Mouse (Mus musculus) MEL (cell line): Measurements from ENCODE around the gene Hs3st1. TPM values are rescaled to one million over a fixed set of nuclear protein-coding genes. Genes with fewer than 3 reads are reported as not detected.

Source experiments
- DNase-seq: peaks from one replicate; pipeline ENCODE4 v3.0.0; 2011; ENCODE audit warnings: low read depth, low spot score
- H3K27ac ChIP-seq: 2 replicates; pipeline ENCODE4 v1.5.1; 2012; ENCODE audit warnings: low read depth, mild to moderate bottlenecking, control low read depth, low read length, moderate library complexity; ENCODE audit not compliant: control insufficient read depth
- H3K27me3 ChIP-seq, 2 experiments: fragments of 150-350 bp in 1 of 2; sonication (generic) in 1 of 2; 2 replicates each; pipeline ENCODE4 v1.6.1; 2012; ENCODE audit warnings: low read length in 2 of 2, mild to moderate bottlenecking in 2 of 2, improper control_type of control experiment in 1 of 2, moderate library complexity in 1 of 2; ENCODE audit not compliant: insufficient read depth in 2 of 2, control insufficient read depth in 1 of 2
- H3K36me3 ChIP-seq, 2 experiments: 2 replicates each; pipeline ENCODE4 v1.6.1; 2012 to 2014; ENCODE audit warnings: low read length in 2 of 2, improper control_type of control experiment in 1 of 2, inconsistent platforms in 1 of 2, mild to moderate bottlenecking in 1 of 2; ENCODE audit not compliant: insufficient read depth in 2 of 2, control insufficient read depth in 1 of 2
- H3K4me1 ChIP-seq, 2 experiments: fragments of 150-350 bp in 1 of 2; sonication (generic) in 1 of 2; 2 replicates each; pipeline ENCODE4 v1.6.1; 2012; ENCODE audit warnings: low read length in 2 of 2, improper control_type of control experiment in 1 of 2, mild to moderate bottlenecking in 1 of 2; ENCODE audit not compliant: insufficient read depth in 2 of 2, control insufficient read depth in 1 of 2
- H3K4me3 ChIP-seq, 2 experiments: fragments of 150-350 bp in 1 of 2; sonication (generic) in 1 of 2; 2 replicates each; pipeline ENCODE4 v1.5.1; 2012; ENCODE audit warnings: low read depth in 2 of 2, low read length in 2 of 2, mild to moderate bottlenecking in 2 of 2, moderate library complexity in 2 of 2, control low read depth in 1 of 2, improper control_type of control experiment in 1 of 2; ENCODE audit not compliant: control insufficient read depth in 1 of 2, insufficient read depth in 1 of 2
- H3K79me2 ChIP-seq: 2 replicates; pipeline ENCODE4 v1.6.1; 2012; ENCODE audit warnings: mild to moderate bottlenecking, low read length, moderate library complexity; ENCODE audit not compliant: control insufficient read depth, poor library complexity, insufficient read depth
- H3K9ac ChIP-seq: 2 replicates; pipeline ENCODE4 v1.6.1; 2012; ENCODE audit warnings: low read depth, mild to moderate bottlenecking, control low read depth, low read length, moderate library complexity; ENCODE audit not compliant: control insufficient read depth, poor library complexity, severe bottlenecking
- H3K9me3 ChIP-seq: fragments of 150-350 bp; sonication (generic); replicated peaks from 2 replicates; pipeline ENCODE4 v1.6.1; 2012; ENCODE audit warnings: mild to moderate bottlenecking, low read length, improper control_type of control experiment, moderate library complexity; ENCODE audit not compliant: insufficient read depth
- BHLHE40 ChIP-seq: IDR thresholded peaks from 2 replicates; pipeline ENCODE4 v1.6.1; 2012; ENCODE audit warnings: low read depth, mild to moderate bottlenecking, inconsistent platforms, low read length, improper control_type of control experiment, borderline replicate concordance
- CHD1 ChIP-seq: IDR thresholded peaks from 2 replicates; pipeline ENCODE4 v1.6.1; 2012; ENCODE audit warnings: low read depth, mild to moderate bottlenecking, inconsistent platforms, low read length, improper control_type of control experiment
- CTCF ChIP-seq, 3 experiments: IDR thresholded peaks in 2 of 3; conservative IDR thresholded peaks in 1 of 3; 2 replicates each; pipeline ENCODE4 v1.5.1; 2011 to 2012; ENCODE audit warnings: low read length in 3 of 3, low read depth in 2 of 3, mild to moderate bottlenecking in 2 of 3, improper control_type of control experiment in 1 of 3, inconsistent platforms in 1 of 3, mixed read lengths in 1 of 3, moderate library complexity in 1 of 3; ENCODE audit not compliant: control insufficient read depth in 1 of 3, insufficient read depth in 1 of 3, poor library complexity in 1 of 3, severe bottlenecking in 1 of 3
- ELF1 ChIP-seq: IDR thresholded peaks from 2 replicates; pipeline ENCODE4 v1.6.1; 2014; ENCODE audit warnings: low read depth, mild to moderate bottlenecking, inconsistent platforms, low read length, improper control_type of control experiment, moderate library complexity
- EP300 ChIP-seq, 2 experiments: IDR thresholded peaks; 2 replicates each; pipeline ENCODE4 v1.6.1; 2011; ENCODE audit warnings: improper control_type of control experiment in 2 of 2, low read length in 2 of 2, low read depth in 1 of 2, mild to moderate bottlenecking in 1 of 2
- GATA1 ChIP-seq: IDR thresholded peaks from 2 replicates; pipeline ENCODE4 v1.6.1; 2011; ENCODE audit warnings: low read depth, low read length, improper control_type of control experiment
- HCFC1 ChIP-seq: IDR thresholded peaks from 2 replicates; pipeline ENCODE4 v1.6.1; 2012; ENCODE audit warnings: low read depth, mild to moderate bottlenecking, inconsistent platforms, low read length, improper control_type of control experiment, moderate library complexity
- JUND ChIP-seq: IDR thresholded peaks from 2 replicates; pipeline ENCODE4 v1.6.1; 2011; ENCODE audit warnings: low read depth, mild to moderate bottlenecking, improper control_type of control experiment, low read length
- KAT2A ChIP-seq: conservative IDR thresholded peaks from 2 replicates; pipeline ENCODE4 v1.6.1; 2012; ENCODE audit warnings: low read depth, low read length, improper control_type of control experiment, inconsistent platforms
- MAFK ChIP-seq: IDR thresholded peaks from 2 replicates; pipeline ENCODE4 v1.6.1; 2011; ENCODE audit warnings: low read depth, mild to moderate bottlenecking, low read length, improper control_type of control experiment, borderline replicate concordance
- MAX ChIP-seq: IDR thresholded peaks from 2 replicates; pipeline ENCODE4 v1.6.1; 2011; ENCODE audit warnings: low read length, improper control_type of control experiment
- MEF2A ChIP-seq: IDR thresholded peaks from 2 replicates; pipeline ENCODE4 v1.6.1; 2014; ENCODE audit warnings: low read depth, mild to moderate bottlenecking, inconsistent platforms, low read length, improper control_type of control experiment; ENCODE audit not compliant: poor library complexity, insufficient replicate concordance, severe bottlenecking; ENCODE audit errors: extremely low read depth
- MXI1 ChIP-seq: IDR thresholded peaks from 2 replicates; pipeline ENCODE4 v1.6.1; 2011; ENCODE audit warnings: mild to moderate bottlenecking, low read depth, low read length, improper control_type of control experiment
- MYB ChIP-seq: IDR thresholded peaks from 2 replicates; pipeline ENCODE4 v1.6.1; 2011; ENCODE audit warnings: mild to moderate bottlenecking, low read depth, low read length, improper control_type of control experiment
- MYC ChIP-seq: IDR thresholded peaks from 2 replicates; pipeline ENCODE4 v1.6.1; 2011; ENCODE audit warnings: low read depth, mild to moderate bottlenecking, low read length, improper control_type of control experiment, moderate library complexity
- NELFE ChIP-seq: IDR thresholded peaks from 2 replicates; pipeline ENCODE4 v1.6.1; 2011; ENCODE audit warnings: low read depth, low read length, improper control_type of control experiment
- POLR2AphosphoS2 ChIP-seq: IDR thresholded peaks from 2 replicates; pipeline ENCODE4 v1.6.1; 2011; ENCODE audit warnings: low read length, improper control_type of control experiment
- POLR2AphosphoS5 ChIP-seq: IDR thresholded peaks from 2 replicates; pipeline ENCODE4 v1.6.1; 2012; ENCODE audit warnings: low read depth, borderline replicate concordance, mild to moderate bottlenecking, inconsistent platforms, low read length, moderate library complexity, mixed read lengths
- RAD21 ChIP-seq: IDR thresholded peaks from 2 replicates; pipeline ENCODE4 v1.6.1; 2011; ENCODE audit warnings: mild to moderate bottlenecking, low read depth, low read length, improper control_type of control experiment
- SIN3A ChIP-seq: IDR thresholded peaks from 2 replicates; pipeline ENCODE4 v1.6.1; 2012; ENCODE audit warnings: low read length, improper control_type of control experiment, inconsistent platforms
- TAL1 ChIP-seq: IDR thresholded peaks from 2 replicates; pipeline ENCODE4 v1.6.1; 2012; ENCODE audit warnings: mild to moderate bottlenecking, inconsistent platforms, low read length, moderate library complexity, mixed read lengths
- TBP ChIP-seq: IDR thresholded peaks from 2 replicates; pipeline ENCODE4 v1.8.0; 2011; ENCODE audit warnings: low read depth, low read length, improper control_type of control experiment
- TCF12 ChIP-seq: IDR thresholded peaks from 2 replicates; pipeline ENCODE4 v1.6.1; 2014; ENCODE audit warnings: low read depth, mild to moderate bottlenecking, inconsistent platforms, low read length, improper control_type of control experiment, moderate library complexity
- USF1 ChIP-seq: IDR thresholded peaks from 2 replicates; pipeline ENCODE4 v1.6.1; 2014; ENCODE audit warnings: low read depth, mild to moderate bottlenecking, inconsistent platforms, low read length, improper control_type of control experiment, moderate library complexity
- USF2 ChIP-seq, 2 experiments: IDR thresholded peaks; 2 replicates each; pipeline ENCODE4 v1.6.1; 2011 to 2012; ENCODE audit warnings: improper control_type of control experiment in 2 of 2, low read length in 2 of 2, borderline replicate concordance in 1 of 2, inconsistent platforms in 1 of 2, low read depth in 1 of 2, mild to moderate bottlenecking in 1 of 2; ENCODE audit not compliant: insufficient read depth in 1 of 2
- ZC3H11A ChIP-seq: IDR thresholded peaks from 2 replicates; pipeline ENCODE4 v1.6.1; 2012; ENCODE audit warnings: low read depth, mild to moderate bottlenecking, inconsistent platforms, low read length, improper control_type of control experiment
- ZKSCAN1 ChIP-seq: IDR thresholded peaks from 2 replicates; pipeline ENCODE4 v1.6.1; 2012; ENCODE audit warnings: low read depth, mild to moderate bottlenecking, inconsistent platforms, low read length, improper control_type of control experiment, moderate library complexity
- ZNF384 ChIP-seq: IDR thresholded peaks from 2 replicates; pipeline ENCODE4 v1.6.1; 2012; ENCODE audit warnings: low read depth, mild to moderate bottlenecking, inconsistent platforms, low read length, improper control_type of control experiment
- polyA plus RNA-seq, 2 experiments: library from polyadenylated mRNA; stranded (reverse) in 1 of 2; unstranded in 1 of 2; fragments of >175 nt in 1 of 2; fragments of >200 nt in 1 of 2; gene quantifications; 2 replicates each; pipeline versions ENCODE4 v1.2.1 to v1.2.4; 2012; ENCODE audit warnings: low replicate concordance in 2 of 2, low read depth in 1 of 2; ENCODE audit not compliant: insufficient read length in 2 of 2, insufficient read depth in 1 of 2, missing spikeins in 1 of 2
- total RNA-seq: library from RNA; depleted of rRNA; stranded (reverse); fragments of 300-350 nt; gene quantifications from 2 replicates; pipeline ENCODE4 v1.2.3, GENCODE M21; 2012

Gene Hs3st1
- total and polyA plus RNA-seq, 3 experiments: not detected

DNA sequence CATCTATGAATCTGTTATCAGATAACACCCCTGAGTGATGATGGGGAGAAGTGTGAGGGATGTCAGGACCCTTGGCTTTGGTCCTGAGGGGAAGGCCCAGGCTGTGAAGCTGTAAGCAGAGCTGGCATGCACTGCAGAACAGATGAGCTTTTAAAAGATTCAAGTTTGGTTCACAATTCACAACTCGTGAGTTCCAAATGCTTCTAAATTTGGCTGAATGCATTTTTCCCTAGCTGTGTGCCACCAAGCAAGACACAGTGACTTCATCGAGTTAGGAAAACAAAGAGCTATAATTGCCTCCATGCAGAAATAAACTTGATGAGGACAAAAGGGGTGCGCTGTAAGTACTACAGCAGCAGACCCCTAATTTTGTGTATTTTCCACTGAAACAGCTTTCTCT lies 48.2 kb upstream of the Hs3st1 start:
- Histone ChIP-seq H3K4me3 (no peak overlapping the region), H3K36me3 (no peaks in the 10 kb centered on the region), H3K4me1 (no peaks in the 10 kb centered on the region), H3K9me3 (no peaks in the 10 kb centered on the region), H3K27ac (no peak overlapping the region), H3K79me2 (no peaks in the 10 kb centered on the region), H3K27me3 (no peaks in the 10 kb centered on the region), H3K9ac (no peak overlapping the region)
- DNase-seq: no peak
- TF ChIP-seq BHLHE40 (no peak), MYC (no peak), TBP (no peak), MAX (no peak), ZNF384 (no peak), MAFK (no peak), CHD1 (no peak), CTCF (IDR thresholded peaks at IDR 0.05 in 2 of 3, conservative IDR thresholded peaks at IDR 0.05 in 1 of 3; ENCODE audit: control insufficient read depth in 1 of 3, insufficient read depth in 1 of 3, low read depth in 2 of 3, low read length in 3 of 3, poor library complexity in 1 of 3, severe bottlenecking in 1 of 3) (no peak), JUND (no peak), ELF1 (no peak), TAL1 (no peak), KAT2A (no peak), TCF12 (no peak), USF1 (no peak), SIN3A (no peak)
- TF ChIP-seq, all 39 proteins: peak for 0

- H3K27ac ChIP-seq: no peak overlapping the region
- TF ChIP-seq CTCF (IDR thresholded peaks at IDR 0.05 in 2 of 3, conservative IDR thresholded peaks at IDR 0.05 in 1 of 3; ENCODE audit: control insufficient read depth in 1 of 3, insufficient read depth in 1 of 3, low read depth in 2 of 3, low read length in 3 of 3, poor library complexity in 1 of 3, severe bottlenecking in 1 of 3) (no peak), SIN3A (no peak), ZC3H11A (no peak), MEF2A (no peak), MAX (no peak), MXI1 (no peak), ZKSCAN1 (no peak), USF2 (IDR thresholded peaks at IDR 0.05; ENCODE audit: borderline replicate concordance in 1 of 2, insufficient read depth in 1 of 2, low read depth in 1 of 2, low read length in 2 of 2) (no peak), MYC (no peak), POLR2AphosphoS5 (no peak), TAL1 (no peak), POLR2AphosphoS2 (no peak), NELFE (no peak), MYB (no peak), GATA1 (no peak), JUND (no peak), EP300 (IDR thresholded peaks at IDR 0.05; ENCODE audit: low read depth in 1 of 2, low read length in 2 of 2) (no peak), RAD21 (no peak), HCFC1 (no peak)
- no peaks in the 10 kb centered on the region for H3K4me1 ChIP-seq
Measured at GRCm38 (mm10) chr5:39802110-39802509, 46.8 kb upstream of the Hs3st1 start.

More at GRCm38 (mm10) chr5:39802110-39802509, 46.8 kb upstream of the Hs3st1 start:
- no peak overlapping the region for H3K9ac ChIP-seq
- H3K36me3 ChIP-seq: no peaks in the 10 kb centered on the region
- H3K9me3 ChIP-seq: no peaks in the 10 kb centered on the region
- H3K4me3 ChIP-seq: no peak overlapping the region
- H3K27me3 ChIP-seq: no peaks in the 10 kb centered on the region
- no peaks in the 10 kb centered on the region for H3K79me2 ChIP-seq
- no peak for DNase-seq
